Mouse (Mus musculus) MEL (cell line): ENCODE data around the gene Spcs2.
A peak's percentile ranks its signal among the peaks of the same experiment; 100 is the strongest.

Experiments used
- CTCF ChIP-seq, 3 experiments: IDR thresholded peaks in 2 of 3; conservative IDR thresholded peaks in 1 of 3; 2 replicates each; pipeline ENCODE4 v1.5.1; 2011 to 2012; ENCODE audit warnings: low read length in 3 of 3, low read depth in 2 of 3, mild to moderate bottlenecking in 2 of 3, improper control_type of control experiment in 1 of 3, inconsistent platforms in 1 of 3, mixed read lengths in 1 of 3, moderate library complexity in 1 of 3; ENCODE audit not compliant: control insufficient read depth in 1 of 3, insufficient read depth in 1 of 3, poor library complexity in 1 of 3, severe bottlenecking in 1 of 3
- EP300 ChIP-seq, 2 experiments: IDR thresholded peaks; 2 replicates each; pipeline ENCODE4 v1.6.1; 2011; ENCODE audit warnings: improper control_type of control experiment in 2 of 2, low read length in 2 of 2, low read depth in 1 of 2, mild to moderate bottlenecking in 1 of 2
- GATA1 ChIP-seq: IDR thresholded peaks from 2 replicates; pipeline ENCODE4 v1.6.1; 2011; ENCODE audit warnings: low read depth, low read length, improper control_type of control experiment
- MXI1 ChIP-seq: IDR thresholded peaks from 2 replicates; pipeline ENCODE4 v1.6.1; 2011; ENCODE audit warnings: mild to moderate bottlenecking, low read depth, low read length, improper control_type of control experiment
- RAD21 ChIP-seq: IDR thresholded peaks from 2 replicates; pipeline ENCODE4 v1.6.1; 2011; ENCODE audit warnings: mild to moderate bottlenecking, low read depth, low read length, improper control_type of control experiment
- TBP ChIP-seq: IDR thresholded peaks from 2 replicates; pipeline ENCODE4 v1.8.0; 2011; ENCODE audit warnings: low read depth, low read length, improper control_type of control experiment
- USF1 ChIP-seq: IDR thresholded peaks from 2 replicates; pipeline ENCODE4 v1.6.1; 2014; ENCODE audit warnings: low read depth, mild to moderate bottlenecking, inconsistent platforms, low read length, improper control_type of control experiment, moderate library complexity
- ZKSCAN1 ChIP-seq: IDR thresholded peaks from 2 replicates; pipeline ENCODE4 v1.6.1; 2012; ENCODE audit warnings: low read depth, mild to moderate bottlenecking, inconsistent platforms, low read length, improper control_type of control experiment, moderate library complexity

GRCm38 (mm10) chr7:99873965-99874364, 10.7 kb upstream of the Spcs2 start:
- TF ChIP-seq USF1: no peak
- no peak for TF ChIP-seq RAD21
- TF ChIP-seq GATA1: peak; percentile 80
- peak; percentile 75 to 85 for TF ChIP-seq EP300 (IDR thresholded peaks at IDR 0.05; ENCODE audit: low read depth in 1 of 2, low read length in 2 of 2)
- 0 out of 2 replicates have a peak, but pooled peaks have one; percentile 16 for TF ChIP-seq TBP
- TF ChIP-seq CTCF (IDR thresholded peaks at IDR 0.05 in 2 of 3, conservative IDR thresholded peaks at IDR 0.05 in 1 of 3; ENCODE audit: control insufficient read depth in 1 of 3, insufficient read depth in 1 of 3, low read depth in 2 of 3, low read length in 3 of 3, poor library complexity in 1 of 3, severe bottlenecking in 1 of 3): no peak
- TF ChIP-seq MXI1: peak; percentile 69
- 0 out of 2 replicates have a peak, but pooled peaks have one; percentile 39 for TF ChIP-seq ZKSCAN1
